Mouse (Mus musculus) limb, embryonic 14.5 days (tissue): ENCODE measurements around the gene Taf6l. TPM values are rescaled to one million over a fixed set of nuclear protein-coding genes. Genes with fewer than 3 reads are reported as not detected.

ENCODE experiments used
- ATAC-seq: fragments of 200-750 bp; cut with Nextera tagmentation; 2 replicates; pipeline ENCODE4 v1.8.0; 2017; ENCODE audit warnings: low read depth, moderate number of reproducible peaks, moderate TSS enrichment; ENCODE audit not compliant: low FRiP score
- DNase-seq: peaks from one replicate; pipeline ENCODE4 v3.0.0-alpha.2; 2015; ENCODE audit warnings: low spot score
- H3K27ac ChIP-seq: fragments of 300-500 bp; sonication (generic); replicated peaks from 2 replicates; pipeline ENCODE4 v1.5.1; 2014; ENCODE audit warnings: low read depth, mild to moderate bottlenecking, low read length, moderate library complexity, mixed read lengths
- H3K27me3 ChIP-seq: fragments of 300-500 bp; sonication (generic); 2 replicates; pipeline ENCODE4 v1.6.1; 2014; ENCODE audit warnings: low read length, mixed read lengths; ENCODE audit not compliant: control insufficient read depth, insufficient read depth
- H3K36me3 ChIP-seq: fragments of 300-500 bp; sonication (generic); 2 replicates; pipeline ENCODE4 v1.6.1; 2014; ENCODE audit warnings: mild to moderate bottlenecking, low read length, moderate library complexity, mixed read lengths; ENCODE audit not compliant: control insufficient read depth, insufficient read depth
- H3K4me1 ChIP-seq: fragments of 300-500 bp; sonication (generic); 2 replicates; pipeline ENCODE4 v1.6.1; 2014; ENCODE audit warnings: antibody characterized with exemption, low read length, mixed read lengths; ENCODE audit not compliant: control insufficient read depth, insufficient read depth
- H3K4me2 ChIP-seq: fragments of 300-500 bp; sonication (generic); replicated peaks from 2 replicates; pipeline ENCODE4 v1.6.1; 2014; ENCODE audit warnings: low read depth, mild to moderate bottlenecking, low read length, moderate library complexity; ENCODE audit not compliant: severe bottlenecking
- H3K4me3 ChIP-seq: fragments of 300-500 bp; sonication (generic); replicated peaks from 2 replicates; pipeline ENCODE4 v1.5.1; 2014; ENCODE audit warnings: low read length
- H3K9ac ChIP-seq: fragments of 300-500 bp; sonication (generic); 2 replicates; pipeline ENCODE4 v1.6.1; 2014; ENCODE audit warnings: mild to moderate bottlenecking, low read depth, low read length, moderate library complexity; ENCODE audit not compliant: severe bottlenecking
- H3K9me3 ChIP-seq: fragments of 300-500 bp; sonication (generic); 2 replicates; pipeline ENCODE4 v1.6.1; 2016; ENCODE audit warnings: low read length; ENCODE audit not compliant: control insufficient read depth
- POLR2A ChIP-seq: fragments of 200-500 bp; IDR thresholded peaks from 2 replicates; pipeline ENCODE4 v1.8.0; 2012; ENCODE audit warnings: inconsistent platforms, mild to moderate bottlenecking, moderate library complexity, borderline replicate concordance; ENCODE audit not compliant: insufficient read depth, insufficient read length; ENCODE audit errors: extremely low read depth
- WGBS: fragments of 180-500 bp; shearing (Covaris S2); extraction: QIAGEN DNeasy Blood & Tissue Kit; methylation state at CpG from one replicate; pipeline ENCODE4 v1.1.7; 2014; 5-methylcytosine and 5-hydroxymethylcytosine counted together
- polyA plus RNA-seq, 2 experiments: library from polyadenylated mRNA; depleted of rRNA in 1 of 2; stranded (reverse) in 1 of 2; unstranded in 1 of 2; fragments of >200 nt; fragmentation: Nextera tagmentation in 1 of 2; extraction: Ambion mirVana in 1 of 2; gene quantifications; 2 replicates each; pipeline versions ENCODE4 v1.2.1 to v1.2.3; 2012 to 2014

Taf6l gene
- polyA plus RNA-seq, 2 experiments, result 21.8 to 22.4 TPM

DNA sequence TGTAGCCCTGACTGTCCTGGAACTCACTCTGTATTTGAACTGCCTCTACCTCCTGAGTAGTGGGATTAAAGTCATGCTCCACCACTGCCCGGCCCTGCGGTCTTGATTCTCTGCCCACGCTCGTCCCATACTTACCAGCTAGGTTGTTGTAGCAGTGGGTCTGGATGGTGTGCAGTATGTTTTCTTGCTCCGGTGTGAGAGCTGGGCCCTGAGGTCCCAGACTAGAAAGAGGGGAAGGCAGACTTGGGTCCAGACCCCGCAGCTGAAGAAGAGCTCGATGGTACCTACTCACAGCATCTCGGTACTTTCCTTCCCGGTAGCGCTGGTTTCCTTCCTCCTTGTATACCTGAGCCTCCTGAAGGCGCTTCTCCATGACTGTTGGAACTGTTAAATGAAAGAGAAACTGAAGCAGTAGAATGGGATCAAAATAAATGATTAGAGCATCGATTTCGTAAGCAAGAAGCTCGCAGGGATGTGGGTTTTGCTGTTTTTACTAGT is 32.1 kb upstream of the Taf6l start:
- DNase-seq (no peak), ATAC-seq (no peak)
- Histone ChIP-seq H3K4me3 (peak overlapping the region; percentile 100), H3K9ac (peak overlapping the region; percentile 65), H3K4me1 (peaks cover 37% of the 10 kb centered on the region), H3K36me3 (peaks cover 38% of the 10 kb centered on the region), H3K9me3 (no peaks in the 10 kb centered on the region), H3K27me3 (no peaks in the 10 kb centered on the region), H3K4me2 (peak overlapping the region; percentile 87), H3K27ac (peak overlapping the region; percentile 92)
- TF ChIP-seq POLR2A, result no peak
- 26% methylated on average over 14 of the region's 14 CpGs for WGBS

DNA sequence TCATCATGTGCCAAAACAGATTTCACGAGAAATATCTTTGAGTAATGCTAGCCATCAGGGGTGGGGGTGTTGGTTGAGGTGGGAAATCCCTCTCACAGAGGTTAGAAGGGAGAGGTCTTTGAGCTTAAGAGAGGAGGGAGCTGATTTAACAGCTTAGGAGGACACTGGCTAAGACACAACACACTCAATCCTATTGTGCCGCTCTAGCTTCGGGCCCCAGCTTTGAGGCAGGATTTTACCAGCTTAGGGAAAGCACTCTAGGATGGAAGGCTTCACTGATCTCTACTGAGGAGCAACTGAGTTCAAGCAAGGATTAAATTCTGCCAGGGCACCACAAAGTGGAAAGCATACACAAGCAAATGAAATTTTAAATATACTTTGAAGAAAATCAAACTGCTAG is 30.8 kb upstream of the Taf6l start:
- ATAC-seq (no peak), DNase-seq (no peak)
- Histone ChIP-seq H3K27ac (no peak overlapping the region), H3K4me1 (peaks cover 25% of the 10 kb centered on the region), H3K36me3 (peaks cover 45% of the 10 kb centered on the region), H3K4me2 (peak overlapping the region; percentile 87), H3K27me3 (no peaks in the 10 kb centered on the region), H3K9me3 (no peaks in the 10 kb centered on the region), H3K4me3 (peak overlapping the region; percentile 10; the same call in 1 of the 2 replicates), H3K9ac (0 out of 2 replicates have a peak overlapping the region, but pooled peaks have one; percentile 31)
- WGBS, result 89% methylated on average over 3 of the region's 3 CpGs
- TF ChIP-seq POLR2A, result no peak

DNA sequence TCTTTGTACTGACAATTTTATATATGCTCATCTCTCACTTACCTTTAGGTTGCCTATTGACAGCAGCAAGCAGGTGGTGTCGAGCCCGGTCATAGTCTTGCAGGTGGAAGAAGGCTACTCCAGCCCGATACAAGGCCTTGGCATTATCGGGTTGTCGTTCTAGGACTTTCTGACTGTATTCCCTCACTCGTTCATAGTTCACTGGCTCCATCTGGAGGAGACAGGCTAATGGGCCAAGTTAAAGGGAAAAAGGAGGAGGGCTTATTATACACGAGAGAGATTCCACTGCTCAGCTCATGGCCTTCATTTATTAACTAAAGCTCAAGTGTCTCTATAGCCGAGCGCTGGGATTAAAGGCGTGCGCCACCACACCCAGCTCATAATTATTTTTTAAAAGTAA is 29.6 kb upstream of the Taf6l start:
- H3K36me3 ChIP-seq, result peaks cover 54% of the 10 kb centered on the region
- H3K9me3 ChIP-seq, result no peaks in the 10 kb centered on the region

DNA sequence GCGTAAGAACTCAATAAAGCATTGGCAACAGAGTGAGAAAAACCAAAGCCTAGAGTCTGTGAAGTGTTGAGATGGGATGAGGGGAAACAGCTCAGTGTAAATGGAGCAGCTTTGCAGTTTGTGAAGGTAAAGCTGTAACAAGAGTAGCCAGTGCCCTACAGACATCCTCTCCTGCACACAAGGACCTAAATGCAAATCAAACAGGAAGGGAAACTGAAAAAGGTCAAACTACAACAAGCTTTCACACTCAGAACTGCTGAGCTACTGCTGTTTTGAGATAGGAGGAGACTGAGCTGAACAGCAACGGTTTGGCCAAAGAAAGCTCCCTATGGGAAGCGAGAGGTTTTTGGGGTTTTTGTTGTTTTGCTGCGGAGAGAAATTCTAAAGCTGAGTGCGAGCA is 20.6 kb upstream of the Taf6l start:
- ATAC-seq (no peak), DNase-seq (no peak)
- Histone ChIP-seq H3K27ac (no peak overlapping the region), H3K9ac (no peak overlapping the region), H3K36me3 (peaks cover 68% of the 10 kb centered on the region), H3K4me2 (no peak overlapping the region), H3K27me3 (no peaks in the 10 kb centered on the region), H3K4me3 (no peak overlapping the region), H3K9me3 (no peaks in the 10 kb centered on the region), H3K4me1 (peaks cover 6% of the 10 kb centered on the region)
- no peak for TF ChIP-seq POLR2A
- 95% methylated on average over 5 of the region's 5 CpGs for WGBS

More for the DNA sequence above, 29.6 kb upstream of the Taf6l start:
- no peak for TF ChIP-seq POLR2A
- no peak for DNase-seq
- no peaks in the 10 kb centered on the region for H3K27me3 ChIP-seq
- H3K4me3 ChIP-seq, result no peak overlapping the region
- no peak overlapping the region for H3K27ac ChIP-seq
- peaks cover 22% of the 10 kb centered on the region for H3K4me1 ChIP-seq
- WGBS, result 80% methylated on average over 11 of the region's 11 CpGs
- no peak overlapping the region for H3K4me2 ChIP-seq
- no peak overlapping the region for H3K9ac ChIP-seq
- no peak for ATAC-seq

DNA sequence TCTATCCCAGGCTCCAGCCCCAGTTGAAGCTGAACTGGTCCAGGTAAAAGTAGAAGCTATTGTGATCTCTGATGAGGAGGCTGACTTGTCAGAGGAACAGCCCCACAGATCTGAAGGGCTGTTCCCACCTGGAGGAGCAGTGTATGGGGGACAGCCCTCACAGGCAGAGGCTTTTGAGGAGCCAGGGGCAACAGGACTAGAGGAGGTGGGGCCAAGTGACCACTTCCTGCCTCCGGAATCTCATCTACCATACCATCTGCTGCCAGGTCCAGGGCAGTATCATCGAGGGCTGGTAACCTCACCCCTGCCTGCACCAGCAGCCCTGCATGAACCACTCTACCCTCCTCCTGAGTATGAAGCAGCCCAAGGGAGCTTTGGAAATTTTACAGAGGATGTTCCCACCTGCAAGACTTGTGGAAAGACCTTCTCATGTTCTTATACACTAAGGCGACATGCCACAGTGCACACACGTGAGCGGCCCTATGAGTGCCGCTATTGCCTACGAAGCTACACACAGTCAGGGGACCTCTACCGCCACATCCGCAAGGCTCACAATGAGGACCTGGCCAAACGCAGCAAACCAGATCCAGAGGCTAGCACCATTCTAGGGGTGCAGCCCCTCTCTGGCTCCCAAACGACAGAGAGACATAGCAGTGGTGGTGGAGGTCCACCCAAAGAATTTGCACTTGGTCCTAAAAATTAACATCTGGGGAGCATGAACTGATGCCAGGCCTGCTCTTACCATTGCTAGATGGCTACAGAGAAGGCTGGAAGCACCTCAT is 17.9 kb upstream of the Taf6l start:
- no peaks in the 10 kb centered on the region for H3K27me3 ChIP-seq
- 90% methylated on average over 11 of the region's 11 CpGs for WGBS
- TF ChIP-seq POLR2A, result no peak

More for the DNA sequence above, 17.9 kb upstream of the Taf6l start:
- H3K36me3 ChIP-seq, result peaks cover 48% of the 10 kb centered on the region
- no peak overlapping the region for H3K27ac ChIP-seq
- no peaks in the 10 kb centered on the region for H3K9me3 ChIP-seq
- H3K9ac ChIP-seq, result no peak overlapping the region
- no peak for ATAC-seq
- no peak for DNase-seq
- no peak overlapping the region for H3K4me2 ChIP-seq
- peaks cover 9% of the 10 kb centered on the region for H3K4me1 ChIP-seq
- no peak overlapping the region for H3K4me3 ChIP-seq
